20 mouse cellular contexts compared by ENCODE assay signal in genomic region chr14:25780601-25781000, GRCm38 (mm10). TPM values are rescaled to one million over a fixed set of nuclear protein-coding genes. Genes with fewer than 3 reads are reported as not detected.
DNase-seq lines count a peak whose midpoint lies in the region; ATAC-seq and TF ChIP-seq lines count a peak whose summit lies in the region.
"Had no signal": no experiment of that assay in that cellular context is flagged by ENCODE, and none has a peak within 500 bp of the region (broad histone marks: within the 10 kb centered on the region; RNA-seq: fewer than 3 reads in every experiment).

No protein-coding gene starts in this region.

- H3K4me1 ChIP-seq in embryonic fibroblast, embryonic 13.5 days (ENCODE audit: control insufficient read depth, insufficient read depth, low read length): peaks cover 16% of the 10 kb centered on the region
- peaks cover 11% of the 10 kb centered on the region for H3K4me1 ChIP-seq in kidney, embryonic 14.5 days (ENCODE audit: control insufficient read depth, insufficient read depth, low read length)
- H3K4me1 ChIP-seq: forebrain, embryonic 13.5 days had no signal

- H3K36me3 ChIP-seq in myocyte (ENCODE audit: control insufficient read depth, insufficient read depth): no peaks in the 10 kb centered on the region
- H3K36me3 ChIP-seq in kidney, embryonic 14.5 days (ENCODE audit: control insufficient read depth, insufficient read depth, low read length): no peaks in the 10 kb centered on the region
- H3K36me3 ChIP-seq: heart, embryonic 13.5 days; hindbrain, embryonic 13.5 days; limb, embryonic 12.5 days; neural tube, embryonic 12.5 days had no signal

- H3K9me3 ChIP-seq in kidney, embryonic 14.5 days (ENCODE audit: control insufficient read depth, low read length): no peaks in the 10 kb centered on the region
- H3K9me3 ChIP-seq: forebrain, embryonic 13.5 days; heart, embryonic 13.5 days; hindbrain, embryonic 13.5 days; limb, embryonic 12.5 days; neural tube, embryonic 12.5 days had no signal

- no peak overlapping the region for H3ac ChIP-seq in myocyte (ENCODE audit: control insufficient read depth, insufficient read length)

- H3K4me2 ChIP-seq in myocyte (ENCODE audit: low read depth): peak overlapping the region; percentile 67
- no peak overlapping the region for H3K4me2 ChIP-seq in kidney, embryonic 14.5 days (replicated peaks; ENCODE audit: low read depth, low read length)
- H3K4me2 ChIP-seq: forebrain, embryonic 13.5 days; heart, embryonic 13.5 days; hindbrain, embryonic 13.5 days; limb, embryonic 12.5 days; neural tube, embryonic 12.5 days had no signal

- H3K79me2 ChIP-seq in myocyte (ENCODE audit: control insufficient read depth, insufficient read depth): no peaks in the 10 kb centered on the region

- H3K27me3 ChIP-seq in myocyte (ENCODE audit: control insufficient read depth, insufficient read depth, insufficient read length): no peaks in the 10 kb centered on the region
- no peaks in the 10 kb centered on the region for H3K27me3 ChIP-seq in kidney, embryonic 14.5 days (ENCODE audit: control insufficient read depth, insufficient read depth, low read length)
- H3K27me3 ChIP-seq: forebrain, embryonic 13.5 days; heart, embryonic 13.5 days; limb, embryonic 12.5 days; neural tube, embryonic 12.5 days had no signal

- WGBS in kidney, embryonic 14.5 days: 72% methylated on average over 11 of the region's 11 CpGs

- peak; percentile 70 for DNase-seq in A20 (ENCODE audit: low read depth, low spot score)
- DNase-seq in CD4-positive helper T cell, adult 2 months (ENCODE audit: low read depth, low spot score): peak; percentile 29
- no peak for DNase-seq in urinary bladder, postnatal 10 days (ENCODE audit: low spot score)
- DNase-seq in yolk sac, embryonic 10.5 days (ENCODE audit: low spot score): no peak
- DNase-seq: adrenal gland, adult 2 months; cerebellum, adult 2 months; kidney, adult 18-20 months; liver, postnatal 0 days; lung, postnatal 4 days; midbrain, embryonic 14.5 days; spleen, adult 18-20 months; thymus, postnatal 4 days had no signal

- no peak for TF ChIP-seq CTCF in embryonic fibroblast, embryonic 13.5 days (IDR thresholded peaks at IDR 0.05; ENCODE audit: borderline replicate concordance, insufficient read depth, low read length)

- H3K9ac ChIP-seq in kidney, embryonic 14.5 days (ENCODE audit: low read depth, low read length): no peak overlapping the region
- H3K9ac ChIP-seq: forebrain, embryonic 13.5 days; heart, embryonic 13.5 days; hindbrain, embryonic 13.5 days; limb, embryonic 12.5 days; liver, postnatal 0 days; neural tube, embryonic 12.5 days had no signal

- ATAC-seq in kidney, embryonic 14.5 days (ENCODE audit: low FRiP score, low TSS enrichment): no peak
- ATAC-seq: forebrain, embryonic 13.5 days; liver, postnatal 0 days had no signal

- TF ChIP-seq POLR2A in embryonic fibroblast, embryonic 13.5 days (IDR thresholded peaks at IDR 0.05; ENCODE audit: low read depth, low read length): no peak
- no peak for TF ChIP-seq POLR2A in myocyte (IDR thresholded peaks at IDR 0.05; ENCODE audit: insufficient read length, low read depth)

- H3K27ac ChIP-seq in embryonic fibroblast, embryonic 13.5 days (ENCODE audit: insufficient read depth, low read length): peak overlapping the region; percentile 43
- H3K27ac ChIP-seq in kidney, embryonic 14.5 days (ENCODE audit: low read depth, low read length): no peak overlapping the region
- H3K27ac ChIP-seq: forebrain, embryonic 13.5 days; heart, embryonic 13.5 days; hindbrain, embryonic 13.5 days; limb, embryonic 12.5 days; neural tube, embryonic 12.5 days had no signal

- no peak overlapping the region for H3K4me3 ChIP-seq in embryonic fibroblast, embryonic 13.5 days (ENCODE audit: insufficient read depth, low read length)
- no peak overlapping the region for H3K4me3 ChIP-seq in myocyte
- H3K4me3 ChIP-seq in kidney, embryonic 14.5 days (ENCODE audit: low read length): no peak overlapping the region
- H3K4me3 ChIP-seq: forebrain, embryonic 13.5 days; heart, embryonic 13.5 days; hindbrain, embryonic 13.5 days; limb, embryonic 12.5 days; neural tube, embryonic 12.5 days had no signal

TF ChIP-seq in myocyte, 11 proteins besides CTCF, POLR2A, EP300 and RAD21:
- TF ChIP-seq CEBPB (IDR thresholded peaks at IDR 0.05; ENCODE audit: insufficient read depth, poor library complexity, severe bottlenecking): no peak

RNA-seq across cellular contexts. Expression of gene Zcchc24, which starts 11.8 kb away (rescaled TPM):
- polyA plus RNA-seq in embryonic fibroblast, embryonic 13.5 days (2011; ENCODE audit: insufficient read length, low read depth, missing spikeins): 116 and 122 TPM in 2 replicates
- 86.2 TPM for polyA plus RNA-seq in myocyte (2012; fragmentation: generic; extraction: Trizol)
- 17.0 and 24.0 TPM in 2 replicates for polyA plus RNA-seq in kidney, embryonic 14.5 days (2014; fragmentation: Nextera tagmentation; extraction: Ambion mirVana)

Comparison
In these comparisons a context has a peak if more than half of its experiments do, and no peak if none do; other contexts are left out.
1. DNase-seq: peak in A20 (single experiment) and CD4-positive helper T cell, adult 2 months (single experiment); none in urinary bladder, postnatal 10 days (single experiment) and yolk sac, embryonic 10.5 days (single experiment).